Mouse (Mus musculus): Measurements from ENCODE around the gene Rpap2. TPM values are rescaled to one million over a fixed set of nuclear protein-coding genes. Genes with fewer than 3 reads are reported as not detected.

The Rpap2 gene
- 20.2 and 22.7 TPM in 2 replicates for polyA plus RNA-seq (2015; fragmentation: Nextera tagmentation; extraction: Ambion mirVana)

DNA sequence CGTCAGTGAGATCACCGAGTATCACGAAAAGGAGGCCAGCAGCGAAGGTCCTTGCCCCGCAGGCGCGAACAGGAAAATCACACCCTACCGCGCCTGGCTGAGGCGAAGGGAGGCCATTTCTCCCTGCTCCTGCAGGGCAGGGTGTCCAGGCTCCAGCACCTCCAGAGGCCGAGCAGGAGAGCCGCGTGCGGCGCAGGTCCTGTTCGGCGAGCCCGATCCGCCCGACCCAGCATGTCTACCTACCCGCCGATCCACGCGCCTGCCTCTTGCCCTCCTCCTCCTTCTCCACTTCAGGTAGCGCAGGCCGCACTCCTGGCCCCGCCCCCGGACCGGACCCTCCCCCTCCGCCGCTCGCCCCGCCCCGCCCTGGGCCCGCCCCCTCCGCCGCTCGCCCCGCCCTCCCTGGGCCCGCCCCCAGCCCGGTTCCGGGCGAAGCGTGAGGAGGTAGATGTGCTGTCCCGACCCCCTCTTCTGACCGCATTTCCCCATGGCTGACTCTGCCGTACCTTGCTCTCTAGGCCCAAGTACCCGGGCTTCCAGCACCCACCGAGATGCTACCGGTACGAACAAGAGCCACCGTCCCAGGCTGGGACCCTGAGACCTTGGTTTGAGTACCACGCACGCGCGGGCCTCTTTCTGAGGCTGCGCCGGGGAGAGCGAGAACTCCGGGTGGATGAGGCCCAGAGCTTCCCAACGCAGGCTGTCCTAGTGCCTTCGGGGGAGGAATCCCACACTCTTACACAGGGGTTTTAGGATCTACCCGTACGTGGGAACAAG, at the start of gene Rpap2, which contains the start of gene Glmn:
Gene Rpap2, plus strand, starts transcription at position 73 of the 777 bp plus-strand sequence.
Gene Glmn, minus strand, starts transcription at position 588 of the 777 bp plus-strand sequence.
- DNase-seq (ENCODE audit: low spot score) = peak; percentile 85

DNA sequence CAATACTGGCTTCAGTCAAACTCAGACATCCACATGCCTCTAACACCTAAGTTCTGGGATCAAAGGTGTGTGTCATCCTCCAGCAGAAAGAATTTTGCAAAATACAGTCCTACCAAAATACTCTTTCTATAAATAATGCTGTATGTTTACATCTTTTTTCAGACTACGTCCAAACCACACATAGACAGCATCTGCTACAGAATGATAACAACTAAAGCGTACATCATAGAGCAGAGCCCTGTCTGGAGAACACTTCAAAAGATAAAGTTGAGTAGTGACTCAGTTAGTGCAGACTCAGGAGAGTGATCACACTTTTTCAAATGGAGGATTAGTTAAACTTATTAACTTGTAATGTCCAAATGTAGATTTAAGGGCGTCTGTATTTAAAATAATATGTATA, 49.2 kb upstream of the Rpap2 start:
- DNase-seq (ENCODE audit: low spot score) = no peak

DNA sequence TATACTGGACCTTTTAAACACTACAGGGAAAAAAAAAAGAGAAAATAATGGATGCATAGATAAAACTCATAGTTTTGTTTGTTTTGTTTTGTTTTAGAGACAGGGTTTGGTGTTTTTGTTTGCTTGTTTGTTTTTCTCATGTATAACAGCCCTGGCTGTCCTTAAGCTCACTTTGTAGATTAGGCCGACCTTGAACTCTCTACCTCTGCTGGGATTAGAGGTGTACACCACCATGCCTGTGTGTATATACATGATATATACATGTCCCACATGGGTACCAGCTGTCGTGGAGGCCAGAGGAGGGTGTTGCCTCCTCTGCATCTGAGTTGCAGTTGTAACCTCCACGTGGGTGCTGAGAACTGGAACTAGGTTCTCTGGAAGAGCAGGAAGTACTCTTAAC, 48.7 kb upstream of the Rpap2 start:
- DNase-seq (ENCODE audit: low spot score) = no peak

DNA sequence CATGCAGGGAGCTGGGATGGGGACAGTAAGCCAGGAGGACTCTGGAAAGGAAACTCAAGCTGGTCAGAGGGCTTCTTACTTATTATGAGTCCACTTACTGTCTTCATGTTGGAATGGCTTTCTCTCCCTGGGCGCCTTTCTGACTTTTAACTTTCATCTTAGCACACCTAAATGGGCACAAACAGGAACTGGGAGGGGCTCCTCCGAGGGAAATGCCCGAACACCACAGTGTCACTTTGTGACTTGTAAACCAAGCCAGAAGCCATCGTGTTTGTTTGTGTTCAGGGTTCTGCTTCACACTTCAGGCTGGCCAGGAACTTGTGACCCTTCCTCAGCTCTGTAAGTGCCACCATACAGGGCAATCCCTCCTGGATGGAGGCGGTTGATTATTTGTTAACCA, 42.8 kb upstream of the Rpap2 start:
- no peak for DNase-seq (ENCODE audit: low spot score)

DNA sequence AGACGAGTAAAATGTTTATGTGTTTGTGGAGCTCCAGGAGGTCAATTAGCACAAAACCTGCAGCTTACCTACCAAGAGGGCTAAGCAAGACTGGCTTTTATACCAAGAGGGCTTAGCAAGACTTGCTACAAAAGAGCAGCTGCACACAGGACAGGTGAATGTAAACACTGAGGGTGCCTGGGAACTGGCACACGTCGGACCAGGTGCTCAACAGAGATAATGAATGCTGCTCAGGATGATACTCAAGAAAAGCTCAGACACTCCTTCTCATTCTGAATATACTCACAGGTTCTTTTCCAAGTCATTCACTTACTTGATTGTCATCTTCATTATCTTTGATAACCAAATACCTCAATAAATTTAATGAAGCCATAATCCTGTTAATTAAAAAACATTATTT, 40.2 kb upstream of the Rpap2 start:
- no peak for DNase-seq (ENCODE audit: low spot score)

DNA sequence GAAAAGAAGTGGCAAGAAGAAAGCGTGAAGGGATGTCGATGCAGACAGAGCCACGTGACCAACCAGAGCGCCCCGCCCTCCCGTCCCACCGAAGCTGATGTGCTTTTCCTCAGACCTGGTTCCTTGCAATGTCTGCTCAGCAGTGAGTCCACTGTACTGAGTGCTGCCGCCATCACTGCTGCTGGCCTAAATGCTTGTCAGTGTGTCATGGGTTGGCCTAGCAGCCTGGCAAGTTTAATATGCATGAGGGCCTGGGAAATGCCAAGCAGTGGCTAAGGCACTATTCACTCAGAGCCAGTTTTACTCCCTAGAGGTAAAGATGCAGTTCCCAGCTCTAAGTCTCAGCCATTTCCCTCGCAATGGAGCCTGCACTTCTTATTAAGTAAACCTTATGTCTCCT, 28.0 kb upstream of the Rpap2 start:
- no peak for DNase-seq (ENCODE audit: low spot score)

DNA sequence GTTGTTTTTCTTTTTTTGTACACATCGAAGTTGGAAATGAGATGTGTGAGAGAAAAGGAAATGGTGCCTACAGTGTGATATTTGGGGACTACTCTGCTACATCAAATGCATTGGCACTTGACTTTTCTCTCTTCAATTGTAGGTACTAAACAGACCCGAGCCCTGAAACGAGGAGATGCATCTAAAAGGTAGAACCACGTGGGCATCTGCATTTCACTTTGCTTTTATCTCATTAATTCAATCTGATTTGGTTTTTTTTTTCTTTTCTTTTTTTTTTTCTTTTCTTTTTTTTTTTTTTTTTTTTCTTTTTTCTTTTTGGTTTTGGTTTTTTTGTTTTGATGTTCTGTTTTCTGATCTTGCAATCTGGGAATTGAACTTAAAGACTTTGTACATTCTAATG, 1.2 kb downstream of the Rpap2 start:
- peak; percentile 21 for DNase-seq (ENCODE audit: low spot score)

DNA sequence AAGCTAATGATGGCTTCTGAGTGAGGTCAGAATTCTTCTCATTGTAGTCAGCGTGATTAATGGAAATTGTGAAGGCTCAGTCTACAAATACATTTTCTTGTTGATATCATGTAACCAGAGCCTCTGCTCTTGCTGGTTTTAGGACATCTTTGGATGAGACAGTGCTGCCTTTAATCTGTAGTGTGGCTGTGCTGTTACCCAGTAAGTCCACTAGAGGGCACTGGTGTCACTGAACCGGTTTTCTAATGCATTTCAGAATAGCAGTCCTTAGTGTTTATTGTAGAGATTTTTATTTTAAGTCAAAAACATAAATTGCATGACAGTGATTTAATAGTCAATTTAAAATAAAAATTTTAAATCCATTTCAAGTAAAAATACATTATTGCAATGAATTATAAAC, 14.1 kb downstream of the Rpap2 start:
- peak; percentile 82 for DNase-seq (ENCODE audit: low spot score)

DNA sequence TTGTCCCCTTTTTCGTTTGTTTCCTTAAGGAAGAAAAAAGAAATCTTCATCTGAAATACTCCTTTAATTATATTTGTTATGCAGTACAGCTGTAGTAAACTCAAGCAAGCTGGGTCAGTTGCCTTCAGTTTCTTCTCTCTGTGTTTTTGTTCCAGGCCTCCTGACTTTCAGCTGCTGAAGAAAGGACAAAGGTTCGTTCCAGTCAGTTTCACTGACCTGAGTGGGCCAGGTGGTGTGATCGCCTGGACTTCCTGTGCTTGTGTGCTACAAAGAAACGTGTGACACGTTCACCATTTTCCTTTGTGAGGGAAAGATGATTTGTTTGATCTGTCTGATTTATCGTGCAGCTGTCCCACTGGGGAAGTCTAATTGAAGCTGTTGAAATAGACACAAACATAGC, 20.8 kb downstream of the Rpap2 start:
- no peak for DNase-seq (ENCODE audit: low spot score)

DNA sequence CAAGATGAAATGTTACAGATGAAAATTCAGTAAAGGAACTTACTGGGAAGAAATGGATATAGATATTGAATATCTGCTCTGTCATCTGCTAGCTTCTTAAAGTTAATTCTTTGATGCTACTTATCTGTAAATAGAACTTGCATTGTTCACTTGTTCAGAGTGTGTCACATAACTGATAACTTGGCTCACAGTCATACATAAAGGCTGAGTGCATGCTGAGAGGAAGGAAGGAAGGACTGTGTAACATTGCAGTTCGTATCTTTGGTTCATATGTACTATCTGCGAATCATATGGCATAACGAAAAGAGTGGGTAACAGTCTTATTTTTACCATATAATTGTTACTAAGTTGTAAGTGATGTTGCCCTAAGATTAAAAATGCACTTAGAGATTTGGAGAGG, 24.2 kb downstream of the Rpap2 start:
- DNase-seq (ENCODE audit: low spot score) = no peak

DNA sequence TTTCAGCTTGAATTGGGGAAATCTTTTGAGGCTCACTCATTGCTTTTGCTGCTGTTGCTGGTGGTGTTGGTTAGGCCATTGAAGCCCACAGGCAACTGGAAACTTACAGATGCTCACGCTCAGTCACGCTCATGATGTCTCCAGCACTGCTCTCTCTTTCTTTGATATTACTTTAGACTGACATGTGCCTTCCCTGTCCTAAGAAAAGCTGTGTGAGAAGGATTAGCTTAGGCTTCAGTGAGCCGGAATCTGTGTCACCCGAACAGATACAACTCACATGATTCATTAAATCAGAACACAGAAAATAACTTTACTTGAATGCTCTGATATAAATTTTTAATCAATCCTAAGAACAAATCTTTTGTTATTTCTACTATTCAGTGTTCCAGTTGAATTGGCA, 36.5 kb downstream of the Rpap2 start:
- DNase-seq (ENCODE audit: low spot score) = no peak

DNA sequence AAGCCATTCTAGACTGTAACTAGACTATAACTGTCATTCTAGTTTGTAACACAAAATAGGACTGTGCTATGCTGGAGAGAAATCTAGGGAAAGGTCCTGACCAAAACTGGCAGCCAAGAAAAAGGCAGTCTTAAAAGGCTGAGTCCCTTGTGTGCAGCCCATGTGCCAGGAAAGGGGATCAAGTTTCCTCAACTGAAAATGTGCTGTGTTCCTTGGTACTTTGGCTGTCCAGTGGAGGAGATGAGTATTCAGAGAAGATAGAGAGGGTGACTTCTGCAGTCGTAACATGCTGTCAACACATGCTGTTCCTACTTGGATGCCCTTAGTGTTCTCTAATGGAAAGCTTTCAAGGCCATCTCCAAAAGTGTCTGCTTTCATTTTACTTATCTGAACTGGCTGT, 39.9 kb downstream of the Rpap2 start:
- DNase-seq (ENCODE audit: low spot score) = no peak

DNA sequence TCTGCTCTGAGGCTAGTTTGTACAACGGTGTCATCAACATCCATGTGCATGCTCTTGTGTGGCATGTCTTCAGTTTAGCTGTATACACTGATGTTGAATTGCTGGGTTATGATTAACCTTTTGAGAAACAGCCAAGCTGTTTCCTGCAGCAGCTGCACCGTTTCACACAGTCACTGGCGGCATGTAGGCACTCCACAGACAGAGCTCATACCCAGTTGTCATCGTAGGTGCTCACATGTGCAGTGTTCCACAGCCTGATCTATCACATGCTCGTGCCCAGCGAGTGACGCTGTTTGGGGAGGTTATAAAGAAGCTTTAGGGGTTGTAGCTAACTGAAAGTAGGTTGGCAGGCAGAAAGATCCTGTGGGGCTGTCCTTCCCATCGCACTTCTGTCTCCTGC, 41.2 kb downstream of the Rpap2 start:
- peak; percentile 47 for DNase-seq (ENCODE audit: low spot score)

DNA sequence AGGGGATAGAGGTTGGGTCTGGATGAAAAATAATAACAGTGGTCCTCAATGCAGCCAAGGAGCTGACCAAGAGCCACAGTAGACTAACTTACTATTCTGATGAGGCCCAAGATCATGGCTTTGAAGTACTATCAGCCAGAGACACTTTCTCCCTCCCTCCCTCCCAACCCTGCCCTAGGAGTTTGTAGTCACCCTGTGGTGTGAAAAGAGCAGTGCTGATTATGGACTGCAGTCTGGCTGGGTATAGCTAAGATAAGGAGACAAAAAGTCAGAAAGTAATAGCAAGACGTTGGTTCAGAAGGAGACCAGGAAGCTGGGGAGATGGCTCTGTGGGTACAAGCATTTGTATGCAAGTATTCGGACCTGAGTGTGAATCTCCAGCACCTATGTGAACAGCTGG, 47.4 kb downstream of the Rpap2 start:
- no peak for DNase-seq (ENCODE audit: low spot score)

DNA sequence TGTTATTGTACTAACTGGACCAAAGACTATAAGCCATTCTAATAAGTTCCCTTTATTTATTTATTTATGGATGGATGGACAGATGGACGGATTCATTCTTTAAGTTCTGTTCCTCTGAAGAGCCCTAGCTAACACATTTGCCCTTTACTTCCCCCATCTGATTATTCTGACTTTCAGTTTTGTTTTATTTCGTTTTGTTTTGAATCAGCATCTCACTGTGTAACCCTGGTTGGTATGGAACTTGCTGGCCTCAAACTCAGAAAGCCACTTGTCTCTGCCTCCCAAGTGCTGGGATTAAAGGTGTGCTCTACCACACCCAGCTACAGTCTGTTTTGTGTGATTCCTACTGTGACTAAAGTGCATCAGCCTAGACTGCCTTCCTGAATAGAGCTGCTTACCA, 48.8 kb downstream of the Rpap2 start:
- no peak for DNase-seq (ENCODE audit: low spot score)

DNA sequence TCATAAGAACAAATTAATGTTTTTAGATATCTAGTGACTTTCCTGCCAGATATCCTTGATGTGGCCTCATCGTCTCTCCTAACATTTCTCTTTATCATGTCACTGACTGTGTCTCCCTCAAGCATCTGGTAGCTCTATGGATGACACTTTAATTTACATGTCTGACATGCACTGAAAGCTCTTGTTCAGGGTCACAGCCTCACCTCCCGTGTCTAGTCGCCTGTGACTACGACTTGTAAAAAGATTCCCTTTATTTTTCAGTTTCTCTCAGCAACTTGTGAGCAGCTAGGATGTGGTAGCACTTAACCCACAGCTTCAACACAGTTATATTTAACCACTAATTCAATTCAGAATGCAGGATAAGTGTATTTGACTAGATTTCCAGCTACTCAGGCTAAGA, 50.4 kb downstream of the Rpap2 start:
- DNase-seq (ENCODE audit: low spot score) = no peak

DNA sequence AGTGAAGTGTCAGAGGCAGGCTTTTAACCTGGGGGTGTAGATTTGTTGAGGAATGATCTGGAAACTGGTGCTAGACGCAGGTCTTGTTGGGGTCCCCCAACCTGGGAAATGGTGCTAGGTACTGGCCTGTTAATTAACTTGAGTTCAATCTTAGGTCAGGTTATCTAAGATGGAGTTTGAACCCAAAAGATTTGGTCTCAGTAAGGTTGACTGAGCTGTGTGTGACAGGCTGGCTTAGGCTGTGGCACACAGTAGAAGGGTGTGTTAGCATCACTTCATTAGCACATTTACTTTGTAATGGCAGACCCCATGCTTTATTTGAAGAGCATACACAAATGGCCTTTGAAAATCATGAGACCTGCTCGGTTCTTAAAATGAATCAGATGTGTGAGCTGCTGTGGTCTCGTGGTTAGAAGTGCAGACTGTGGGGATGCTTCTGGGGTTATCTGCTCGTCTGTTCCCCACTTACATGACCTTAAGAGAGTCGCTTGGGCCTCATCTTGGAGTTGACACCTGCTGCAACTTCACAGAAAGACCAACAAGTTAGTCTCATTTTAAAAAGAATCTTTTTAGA, 51.5 kb downstream of the Rpap2 start:
- peak; percentile 72 for DNase-seq (ENCODE audit: low spot score)

DNA sequence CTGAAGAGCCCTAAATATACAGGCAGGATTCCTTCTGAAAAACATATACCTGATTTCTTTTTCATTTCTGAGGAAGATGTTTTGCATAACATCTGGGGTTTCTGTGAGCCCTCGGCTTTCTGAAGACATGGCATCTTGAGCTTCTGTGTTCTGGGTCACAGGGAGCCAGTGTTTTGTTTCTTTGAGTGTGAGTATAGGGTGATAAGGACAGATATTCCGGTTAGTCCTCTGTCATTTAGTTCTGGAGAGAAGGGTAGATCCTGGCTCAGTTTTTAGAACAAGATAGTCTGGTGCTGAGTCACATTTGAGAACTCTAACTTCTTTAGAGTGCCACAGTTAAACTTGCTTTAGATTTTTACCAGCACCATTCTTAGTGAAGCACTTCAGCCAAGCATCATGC, 52.5 kb downstream of the Rpap2 start:
- no peak for DNase-seq (ENCODE audit: low spot score)

DNA sequence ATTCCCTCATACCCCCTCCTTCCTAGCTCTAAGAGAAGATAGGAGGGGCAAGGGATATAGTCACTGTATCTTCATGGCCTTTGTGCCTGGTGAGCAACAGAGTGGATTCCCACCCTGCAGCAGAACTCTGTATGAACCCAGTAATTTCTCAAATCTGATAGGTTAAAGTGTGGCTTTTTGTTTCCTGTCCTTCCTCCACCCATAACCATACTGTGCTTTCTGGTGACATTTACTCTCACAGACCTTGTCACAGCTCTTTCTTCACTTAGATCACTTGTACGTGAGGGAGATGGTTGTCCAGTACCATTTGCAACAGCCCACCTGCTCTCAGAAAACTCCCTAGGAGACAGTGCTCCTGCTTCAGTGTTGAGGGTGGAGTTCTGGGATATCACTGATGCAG, 53.3 kb downstream of the Rpap2 start:
- no peak for DNase-seq (ENCODE audit: low spot score)

DNA sequence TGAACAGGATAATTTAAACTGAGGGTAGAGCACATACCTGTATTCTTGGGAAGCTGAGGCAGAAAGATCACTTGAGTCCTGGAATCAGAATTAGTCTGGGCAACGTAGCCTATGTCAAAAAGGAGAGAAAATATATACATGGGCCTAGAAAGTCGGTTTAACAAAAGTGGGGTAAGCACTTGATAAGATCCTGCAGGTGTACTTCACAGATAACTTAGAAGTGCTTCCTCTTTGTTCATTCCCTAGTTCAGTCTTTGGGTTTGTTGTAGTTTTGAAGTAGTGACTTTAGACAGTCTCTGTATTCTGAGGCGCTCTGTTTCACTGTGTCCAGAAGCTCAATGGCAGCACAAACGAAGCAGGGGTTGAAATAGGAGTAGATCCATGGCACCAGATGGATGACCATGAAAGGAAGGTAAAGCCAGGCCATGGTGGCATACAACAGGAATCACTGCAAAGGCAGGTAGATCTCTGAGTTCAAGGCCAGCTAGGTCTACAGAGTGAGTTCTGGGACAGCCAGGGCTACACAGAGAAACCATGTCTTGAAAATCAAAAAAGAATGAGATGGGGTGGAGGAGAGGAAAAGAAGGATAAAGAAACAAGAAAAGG, 55.0 kb downstream of the Rpap2 start:
- peak; percentile 49 for DNase-seq (ENCODE audit: low spot score)

DNA sequence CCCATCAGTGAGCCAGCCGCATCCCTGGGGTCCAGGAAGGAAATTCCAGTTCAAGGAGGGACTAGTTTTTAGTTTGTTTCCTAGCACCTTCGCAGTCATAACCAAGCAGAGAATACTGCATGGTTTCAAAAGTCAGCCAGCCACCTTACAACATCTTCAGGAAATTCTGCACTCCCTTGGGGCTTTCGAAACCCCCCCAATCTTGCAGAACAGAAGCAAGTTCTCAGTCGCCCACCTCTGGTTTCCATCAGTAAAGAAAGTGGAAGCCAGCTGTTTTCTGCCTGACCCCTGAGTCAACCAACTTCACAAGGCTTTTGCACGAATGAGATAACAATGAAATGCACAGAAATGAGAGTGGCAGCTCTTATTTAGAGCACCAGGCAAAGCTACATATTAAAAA, 81.2 kb downstream of the Rpap2 start:
- no peak for DNase-seq (ENCODE audit: low spot score)

DNA sequence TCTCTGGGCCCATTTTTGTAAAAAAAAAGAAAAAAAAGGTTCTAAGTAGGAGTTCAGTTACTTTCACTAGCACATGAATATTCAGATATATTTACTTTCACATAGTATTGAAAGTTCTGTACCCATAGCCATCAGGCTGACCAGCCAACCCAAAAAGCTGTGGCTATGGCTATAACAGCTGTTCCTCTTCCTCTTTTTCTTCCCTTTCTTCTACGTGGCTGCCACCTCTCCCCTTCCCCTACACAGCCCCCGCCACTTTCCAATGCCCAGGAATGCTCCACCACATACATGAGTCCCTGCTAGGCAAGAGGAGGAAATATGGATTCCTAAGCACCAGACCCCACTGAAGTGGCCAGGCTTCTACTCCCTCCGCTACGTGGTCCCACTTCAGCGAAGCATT, 84.1 kb downstream of the Rpap2 start:
- DNase-seq (ENCODE audit: low spot score) = no peak

DNA sequence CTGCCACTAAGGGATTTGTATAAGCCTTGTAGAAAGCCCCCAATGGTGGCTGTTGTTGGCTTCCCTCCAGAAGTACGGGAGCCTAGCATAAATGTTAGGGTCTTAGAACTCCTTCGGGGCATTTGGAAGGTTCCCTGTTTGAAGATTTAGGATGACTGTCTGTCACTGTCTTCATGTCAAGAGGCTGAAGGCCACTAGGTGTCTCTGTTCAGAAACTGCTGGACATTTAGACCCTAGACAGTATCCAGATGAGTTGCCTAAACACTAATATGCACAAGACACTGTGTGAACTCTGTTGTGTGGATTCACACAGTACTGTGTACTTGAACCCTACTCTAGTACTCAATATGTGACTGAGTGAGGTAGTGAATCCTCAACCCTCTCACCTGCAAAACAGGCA, 87.2 kb downstream of the Rpap2 start:
- DNase-seq (ENCODE audit: low spot score) = no peak

Measured in thymus, postnatal 0 days (tissue).